Mouse (Mus musculus): ENCODE data around the gene Erich4. TPM values are rescaled to one million over a fixed set of nuclear protein-coding genes. Genes with fewer than 3 reads are reported as not detected.
"Not testable (repeated sequence)": the region's sequence is repeated elsewhere in the genome, so short reads cannot be mapped to it uniquely, and the experiment has no call there.

Erich4 gene
- total and polyA plus RNA-seq, 2 experiments from 2014 or later = 0.12 TPM; not detected in 1

DNA sequence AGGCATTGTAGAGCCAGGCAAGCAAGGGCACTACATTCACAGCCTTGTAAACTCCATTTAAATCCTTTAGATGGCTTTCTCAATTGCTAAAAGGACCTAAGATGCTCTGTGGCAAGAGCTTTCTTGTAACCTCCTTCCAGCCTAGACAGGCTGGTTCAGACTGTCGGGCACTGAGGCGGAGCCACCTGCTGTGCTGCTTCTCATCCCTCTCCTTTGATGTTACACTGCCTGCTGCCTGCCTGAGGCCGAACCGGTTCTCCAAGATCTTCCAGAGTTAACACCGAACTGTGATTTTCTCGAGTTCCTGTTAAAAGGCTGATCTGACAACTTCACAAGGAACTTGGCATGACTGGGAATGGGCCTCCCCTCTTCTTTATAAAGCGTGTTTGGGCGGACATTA, 39.8 kb downstream of the Erich4 start:
- Histone ChIP-seq H3K4me3 (ENCODE audit: low read depth, low read length) (no peak overlapping the region), H3K36me3 (replicated peaks; ENCODE audit: control insufficient read depth, insufficient read depth, low read length) (no peaks in the 10 kb centered on the region), H3K27ac (ENCODE audit: low read depth) (no peak overlapping the region), H3K9ac (replicated peaks; ENCODE audit: low read depth, low read length) (no peak overlapping the region), H3K27me3 (ENCODE audit: control insufficient read depth, insufficient read depth, low read length) (no peaks in the 10 kb centered on the region), H3K4me2 (ENCODE audit: low read depth, low read length) (no peak overlapping the region), H3K4me1 (ENCODE audit: control insufficient read depth, insufficient read depth) (no peaks in the 10 kb centered on the region), H3K9me3 (replicated peaks; ENCODE audit: control insufficient read depth, low read length) (no peaks in the 10 kb centered on the region)
- no peak for TF ChIP-seq CTCF (IDR thresholded peaks at IDR 0.05; ENCODE audit: low read depth)
- no peak for TF ChIP-seq EP300 (IDR thresholded peaks at IDR 0.05; ENCODE audit: low read depth)
- 16% methylated on average over 8 of the region's 8 CpGs for WGBS
- DNase-seq (ENCODE audit: low spot score) (no peak), ATAC-seq (ENCODE audit: insufficient read depth, low read depth) (no peak)

DNA sequence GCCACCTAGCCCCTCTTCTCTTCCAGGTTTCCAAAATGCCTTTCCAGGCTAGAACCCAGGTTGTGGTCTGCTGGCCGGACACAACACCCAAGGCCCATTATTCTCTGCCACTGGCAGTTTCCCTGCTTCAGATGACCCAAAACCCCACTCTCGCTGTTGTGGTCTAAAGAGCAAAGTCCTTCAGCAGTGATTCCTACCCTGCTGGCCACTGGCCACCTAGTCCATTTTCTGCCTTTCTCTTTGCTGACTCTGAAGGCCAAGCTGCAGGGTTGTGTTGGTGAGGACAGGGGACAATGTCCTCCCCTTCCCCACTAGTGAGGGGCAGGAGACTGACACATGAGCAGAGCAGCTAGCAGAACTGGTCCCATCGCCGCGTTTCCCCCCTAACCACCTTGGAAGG, 40.6 kb downstream of the Erich4 start:
- no peaks in the 10 kb centered on the region for H3K36me3 ChIP-seq (replicated peaks; ENCODE audit: control insufficient read depth, insufficient read depth, low read length)
- no peak overlapping the region for H3K4me2 ChIP-seq (ENCODE audit: low read depth, low read length)
- H3K4me1 ChIP-seq (ENCODE audit: control insufficient read depth, insufficient read depth) = no peaks in the 10 kb centered on the region
- 82% methylated on average over 5 of the region's 5 CpGs for WGBS
- no peaks in the 10 kb centered on the region for H3K27me3 ChIP-seq (ENCODE audit: control insufficient read depth, insufficient read depth, low read length)
- DNase-seq (ENCODE audit: low spot score) = no peak
- H3K4me3 ChIP-seq (ENCODE audit: low read depth, low read length) = no peak overlapping the region
- no peak for ATAC-seq (ENCODE audit: insufficient read depth, low read depth)
- H3K9me3 ChIP-seq (replicated peaks; ENCODE audit: control insufficient read depth, low read length) = no peaks in the 10 kb centered on the region
- H3K9ac ChIP-seq (replicated peaks; ENCODE audit: low read depth, low read length) = no peak overlapping the region
- H3K27ac ChIP-seq (ENCODE audit: low read depth) = no peak overlapping the region
- TF ChIP-seq EP300 (IDR thresholded peaks at IDR 0.05; ENCODE audit: low read depth) (no peak), CTCF (IDR thresholded peaks at IDR 0.05; ENCODE audit: low read depth) (no peak)

DNA sequence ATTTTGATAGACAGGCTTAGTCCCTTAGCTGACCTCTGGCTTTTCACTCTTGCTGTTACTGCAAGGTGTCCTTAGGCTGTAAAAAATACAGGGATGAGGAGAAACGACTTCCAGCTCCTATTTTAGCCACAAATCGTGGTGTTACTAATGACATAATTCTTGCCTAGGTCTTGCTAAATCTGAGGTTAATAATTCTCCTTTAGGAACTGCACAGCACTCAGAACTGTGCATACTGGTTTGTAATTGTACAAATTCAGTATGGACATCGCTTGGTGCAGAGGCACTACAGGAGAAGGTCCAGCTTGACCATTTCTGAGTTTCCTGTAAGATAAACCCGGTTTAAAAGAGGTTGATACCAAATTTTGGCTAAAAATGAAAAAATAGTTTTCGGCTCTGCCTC, 41.9 kb downstream of the Erich4 start:
- H3K36me3 ChIP-seq (replicated peaks; ENCODE audit: control insufficient read depth, insufficient read depth, low read length); H3K27ac ChIP-seq (ENCODE audit: low read depth); H3K27me3 ChIP-seq (ENCODE audit: control insufficient read depth, insufficient read depth, low read length); ATAC-seq (ENCODE audit: insufficient read depth, low read depth); H3K9ac ChIP-seq (replicated peaks; ENCODE audit: low read depth, low read length); H3K4me1 ChIP-seq (ENCODE audit: control insufficient read depth, insufficient read depth); H3K4me2 ChIP-seq (ENCODE audit: low read depth, low read length); H3K9me3 ChIP-seq (replicated peaks; ENCODE audit: control insufficient read depth, low read length); DNase-seq (ENCODE audit: low spot score); H3K4me3 ChIP-seq (ENCODE audit: low read depth, low read length): not testable (repeated sequence)
- 69% methylated on average over 5 of the region's 5 CpGs for WGBS

- TF ChIP-seq CTCF (IDR thresholded peaks at IDR 0.05; ENCODE audit: low read depth) (no peak), EP300 (IDR thresholded peaks at IDR 0.05; ENCODE audit: low read depth) (no peak)
- WGBS = 89% methylated on average over 7 of the region's 7 CpGs
- H3K4me3 ChIP-seq (ENCODE audit: low read depth, low read length) = no peak overlapping the region
- H3K27ac ChIP-seq (ENCODE audit: low read depth) = no peak overlapping the region
- H3K9ac ChIP-seq (replicated peaks; ENCODE audit: low read depth, low read length) = no peak overlapping the region
- no peaks in the 10 kb centered on the region for H3K27me3 ChIP-seq (ENCODE audit: control insufficient read depth, insufficient read depth, low read length)
- no peaks in the 10 kb centered on the region for H3K36me3 ChIP-seq (replicated peaks; ENCODE audit: control insufficient read depth, insufficient read depth, low read length)
- H3K9me3 ChIP-seq (replicated peaks; ENCODE audit: control insufficient read depth, low read length) = no peaks in the 10 kb centered on the region
- no peak for DNase-seq (ENCODE audit: low spot score)
- no peak for ATAC-seq (ENCODE audit: insufficient read depth, low read depth)
- no peaks in the 10 kb centered on the region for H3K4me1 ChIP-seq (ENCODE audit: control insufficient read depth, insufficient read depth)
- H3K4me2 ChIP-seq (ENCODE audit: low read depth, low read length) = no peak overlapping the region
Observed at GRCm38 (mm10) chr7:25568721-25569120, 47.0 kb downstream of the Erich4 start.

Other genes with a start within 250 kb of the Erich4 start
- gene Cnfn, start 246.2 kb downstream of the Erich4 start, total RNA-seq (2014; rRNA removed; ENCODE audit: low replicate concordance) = not detected in 2 replicates
- not detected in 2 replicates for gene Cnfn, start 246.2 kb downstream of the Erich4 start, polyA plus RNA-seq (2015; fragmentation: Nextera tagmentation; extraction: Ambion mirVana)
- 23.5 and 31.1 TPM in 2 replicates for gene Lipe, start 217.2 kb downstream of the Erich4 start, total RNA-seq (2014; rRNA removed; ENCODE audit: low replicate concordance)
- gene Lipe, start 217.2 kb downstream of the Erich4 start, polyA plus RNA-seq (2015; fragmentation: Nextera tagmentation; extraction: Ambion mirVana) = 19.3 and 21.5 TPM in 2 replicates
- not detected in 2 replicates for gene Cxcl17, start 203.0 kb downstream of the Erich4 start, total RNA-seq (2014; rRNA removed; ENCODE audit: low replicate concordance)
- gene Cxcl17, start 203.0 kb downstream of the Erich4 start, polyA plus RNA-seq (2015; fragmentation: Nextera tagmentation; extraction: Ambion mirVana) = 0.42 and 1.1 TPM in 2 replicates
- 4.9 and 12.8 TPM in 2 replicates for gene Ceacam1, start 138.3 kb downstream of the Erich4 start, total RNA-seq (2014; rRNA removed; ENCODE audit: low replicate concordance)
- 4.7 and 5.5 TPM in 2 replicates for gene Ceacam1, start 138.3 kb downstream of the Erich4 start, polyA plus RNA-seq (2015; fragmentation: Nextera tagmentation; extraction: Ambion mirVana)
- not detected in 2 replicates for gene Ceacam2, start 76.0 kb downstream of the Erich4 start, total RNA-seq (2014; rRNA removed; ENCODE audit: low replicate concordance)
- not detected in 2 replicates for gene Ceacam2, start 76.0 kb downstream of the Erich4 start, polyA plus RNA-seq (2015; fragmentation: Nextera tagmentation; extraction: Ambion mirVana)
- 73.5 and 80.4 TPM in 2 replicates for gene Dmac2, start 3.5 kb upstream of the Erich4 start, total RNA-seq (2014; rRNA removed; ENCODE audit: low replicate concordance)
- gene Dmac2, start 3.5 kb upstream of the Erich4 start, polyA plus RNA-seq (2015; fragmentation: Nextera tagmentation; extraction: Ambion mirVana) = 71.3 and 72.2 TPM in 2 replicates
- gene B3gnt8, start 10.8 kb upstream of the Erich4 start, total RNA-seq (2014; rRNA removed; ENCODE audit: low replicate concordance) = 9.9 and 11.3 TPM in 2 replicates
- 4.1 and 4.6 TPM in 2 replicates for gene B3gnt8, start 10.8 kb upstream of the Erich4 start, polyA plus RNA-seq (2015; fragmentation: Nextera tagmentation; extraction: Ambion mirVana)
- 146 and 154 TPM in 2 replicates for gene Bckdha, start 43.1 kb upstream of the Erich4 start, total RNA-seq (2014; rRNA removed; ENCODE audit: low replicate concordance)
- 89.5 and 100 TPM in 2 replicates for gene Bckdha, start 43.1 kb upstream of the Erich4 start, polyA plus RNA-seq (2015; fragmentation: Nextera tagmentation; extraction: Ambion mirVana)
- 20.1 and 20.3 TPM in 2 replicates for gene Exosc5, start 43.3 kb upstream of the Erich4 start, total RNA-seq (2014; rRNA removed; ENCODE audit: low replicate concordance)
- 27.7 and 28.2 TPM in 2 replicates for gene Exosc5, start 43.3 kb upstream of the Erich4 start, polyA plus RNA-seq (2015; fragmentation: Nextera tagmentation; extraction: Ambion mirVana)
- not detected in 2 replicates for gene Tmem91, start 59.3 kb upstream of the Erich4 start, total RNA-seq (2014; rRNA removed; ENCODE audit: low replicate concordance)
- 0.77 and 1.2 TPM in 2 replicates for gene Tmem91, start 59.3 kb upstream of the Erich4 start, polyA plus RNA-seq (2015; fragmentation: Nextera tagmentation; extraction: Ambion mirVana)
- gene B9d2, start 64.9 kb upstream of the Erich4 start, total RNA-seq (2014; rRNA removed; ENCODE audit: low replicate concordance) = 5.0 and 11.4 TPM in 2 replicates
- gene B9d2, start 64.9 kb upstream of the Erich4 start, polyA plus RNA-seq (2015; fragmentation: Nextera tagmentation; extraction: Ambion mirVana) = 26.5 and 26.7 TPM in 2 replicates
- gene Tgfb1, start 71.1 kb upstream of the Erich4 start, total RNA-seq (2014; rRNA removed; ENCODE audit: low replicate concordance) = 10.4 and 10.7 TPM in 2 replicates
- gene Tgfb1, start 71.1 kb upstream of the Erich4 start, polyA plus RNA-seq (2015; fragmentation: Nextera tagmentation; extraction: Ambion mirVana) = 2.6 TPM in 2 replicates
- 11.6 and 31.6 TPM in 2 replicates for gene Ccdc97, start 103.2 kb upstream of the Erich4 start, total RNA-seq (2014; rRNA removed; ENCODE audit: low replicate concordance)
- 13.3 and 14.7 TPM in 2 replicates for gene Ccdc97, start 103.2 kb upstream of the Erich4 start, polyA plus RNA-seq (2015; fragmentation: Nextera tagmentation; extraction: Ambion mirVana)
- 78.5 and 101 TPM in 2 replicates for gene Hnrnpul1, start 138.9 kb upstream of the Erich4 start, total RNA-seq (2014; rRNA removed; ENCODE audit: low replicate concordance)
- 26.8 and 27.7 TPM in 2 replicates for gene Hnrnpul1, start 138.9 kb upstream of the Erich4 start, polyA plus RNA-seq (2015; fragmentation: Nextera tagmentation; extraction: Ambion mirVana)
- gene Axl, start 172.8 kb upstream of the Erich4 start, total RNA-seq (2014; rRNA removed; ENCODE audit: low replicate concordance) = 56.5 and 63.8 TPM in 2 replicates
- gene Axl, start 172.8 kb upstream of the Erich4 start, polyA plus RNA-seq (2015; fragmentation: Nextera tagmentation; extraction: Ambion mirVana) = 32.1 and 33.3 TPM in 2 replicates
- 10.1 and 12.7 TPM in 2 replicates for gene Cyp2s1, start 201.0 kb upstream of the Erich4 start, total RNA-seq (2014; rRNA removed; ENCODE audit: low replicate concordance)
- 4.1 and 4.4 TPM in 2 replicates for gene Cyp2s1, start 201.0 kb upstream of the Erich4 start, polyA plus RNA-seq (2015; fragmentation: Nextera tagmentation; extraction: Ambion mirVana)

Data from heart, postnatal 0 days (tissue).